Mouse (Mus musculus) ES-E14 (cell line): ENCODE measurements around the gene Dclre1a.

Experiments
- CHD2 ChIP-seq: IDR thresholded peaks from 2 replicates; pipeline ENCODE4 v1.6.1; 2014; ENCODE audit warnings: mild to moderate bottlenecking, low read depth, low read length, inconsistent platforms
- HCFC1 ChIP-seq: IDR thresholded peaks from 2 replicates; pipeline ENCODE4 v1.6.1; 2012; ENCODE audit warnings: low read length, inconsistent platforms, borderline replicate concordance; ENCODE audit not compliant: insufficient read depth
- MAFK ChIP-seq: IDR thresholded peaks from 2 replicates; pipeline ENCODE4 v1.6.1; 2014; ENCODE audit warnings: mild to moderate bottlenecking, low read depth, low read length, inconsistent platforms; ENCODE audit not compliant: insufficient read depth
- ZC3H11A ChIP-seq: IDR thresholded peaks from 2 replicates; pipeline ENCODE4 v1.6.1; 2012; ENCODE audit warnings: low read depth, mild to moderate bottlenecking, inconsistent platforms, low read length, borderline replicate concordance

DNA sequence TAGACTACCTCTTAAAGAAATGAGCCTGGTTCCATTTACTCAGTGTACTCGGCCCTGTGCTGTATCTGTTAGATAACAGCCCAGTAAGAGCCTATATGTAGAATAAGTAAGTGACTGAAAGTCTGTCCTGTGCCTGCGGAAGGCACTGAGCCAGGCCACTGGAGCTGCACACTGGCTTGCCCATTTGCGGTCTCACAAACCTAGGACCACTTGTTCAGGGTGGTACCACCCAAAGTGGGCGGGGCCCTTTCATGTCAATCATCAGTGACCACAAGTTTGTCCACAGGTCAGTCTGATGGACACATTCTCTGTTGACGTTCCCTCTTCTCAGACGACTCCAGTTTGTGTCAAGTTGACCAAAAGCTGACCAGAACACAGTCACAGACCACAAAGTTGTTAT is 41.0 kb upstream of the Dclre1a start:
- TF ChIP-seq MAFK (no peak), HCFC1 (no peak), CHD2 (no peak), ZC3H11A (no peak)
